Mouse (Mus musculus) effector memory CD4-positive, alpha-beta T cell, adult 5 months (primary cell): ENCODE data around the gene Ly86. TPM values are rescaled to one million over a fixed set of nuclear protein-coding genes. Genes with fewer than 3 reads are reported as not detected.

Source experiments
- polyA plus RNA-seq: library from polyadenylated mRNA; unstranded; fragments of 100-300 nt; shearing (Covaris generic); gene quantifications from one replicate; pipeline ENCODE4 v1.2.1, GENCODE M21; 2017

Ly86 gene
- polyA plus RNA-seq, result 0.37 TPM

GRCm38 (mm10) chr13:37344909-37345772 is at the start of gene Ly86:
Gene Ly86 (plus strand): TSS chr13:37345208.

